Mouse (Mus musculus): Measurements from ENCODE around the gene Zfp985. TPM values are rescaled to one million over a fixed set of nuclear protein-coding genes. Genes with fewer than 3 reads are reported as not detected.
"Not testable (repeated sequence)": the region's sequence is repeated elsewhere in the genome, so short reads cannot be mapped to it uniquely, and the experiment has no call there.

The Zfp985 gene
- polyA plus RNA-seq, 1 experiment from 2014 or later: 0.18 TPM

DNA sequence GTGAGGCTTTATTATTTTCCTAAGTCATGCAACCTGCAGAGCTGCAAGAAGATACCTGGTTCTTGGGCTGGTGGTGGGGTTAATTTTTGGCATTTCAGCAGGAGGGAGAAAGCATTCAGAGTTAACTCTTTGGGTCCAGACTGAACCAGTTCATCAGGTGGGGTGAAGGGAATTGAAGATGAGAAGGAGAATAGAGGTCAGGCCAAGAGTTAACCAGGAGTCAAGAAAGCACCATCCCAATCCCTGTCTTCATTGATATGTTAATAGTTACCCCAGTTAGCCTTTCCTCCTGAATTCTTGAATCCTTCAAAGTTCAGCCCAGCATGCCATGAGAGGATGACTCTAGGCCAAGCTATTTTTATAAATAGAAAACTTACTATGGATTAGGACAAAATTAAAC is 4.9 kb downstream of the Zfp985 start:
- H3K36me3 ChIP-seq; H3K4me3 ChIP-seq (replicated peaks); H3K4me1 ChIP-seq (replicated peaks); H3K27me3 ChIP-seq; ATAC-seq (ENCODE audit: insufficient number of reproducible peaks, insufficient read depth, low FRiP score, low TSS enrichment, low read depth); H3K4me2 ChIP-seq; H3K9ac ChIP-seq (replicated peaks); H3K27ac ChIP-seq: not testable (repeated sequence)
- peaks cover 13% of the 10 kb centered on the region for H3K9me3 ChIP-seq

GRCm38 (mm10) chr4:147559096-147559495 is 6.0 kb downstream of the Zfp985 start:
- not testable (repeated sequence) for H3K9ac ChIP-seq (replicated peaks); H3K4me2 ChIP-seq; H3K27me3 ChIP-seq; H3K27ac ChIP-seq; H3K4me1 ChIP-seq (replicated peaks); H3K4me3 ChIP-seq (replicated peaks); ATAC-seq (ENCODE audit: insufficient number of reproducible peaks, insufficient read depth, low FRiP score, low TSS enrichment, low read depth); H3K9me3 ChIP-seq; H3K36me3 ChIP-seq
- 74% methylated on average over 1 of the region's 1 CpGs for WGBS

- no peak overlapping the region for H3K27ac ChIP-seq
- WGBS: 69% methylated on average over 6 of the region's 6 CpGs
- no peak; the same call in 1 of the 2 replicates for ATAC-seq (ENCODE audit: insufficient number of reproducible peaks, insufficient read depth, low FRiP score, low TSS enrichment, low read depth)
- no peak overlapping the region for H3K4me3 ChIP-seq (replicated peaks)
- H3K27me3 ChIP-seq: no peaks in the 10 kb centered on the region
- H3K4me2 ChIP-seq: no peak overlapping the region
- peaks cover under 1% of the 10 kb centered on the region; the same call in 1 of the 2 replicates for H3K9me3 ChIP-seq
- no peaks in the 10 kb centered on the region for H3K4me1 ChIP-seq (replicated peaks)
- H3K9ac ChIP-seq (replicated peaks): no peak overlapping the region
- H3K36me3 ChIP-seq: no peaks in the 10 kb centered on the region
Observed at GRCm38 (mm10) chr4:147565426-147566220, 12.5 kb downstream of the Zfp985 start.

DNA sequence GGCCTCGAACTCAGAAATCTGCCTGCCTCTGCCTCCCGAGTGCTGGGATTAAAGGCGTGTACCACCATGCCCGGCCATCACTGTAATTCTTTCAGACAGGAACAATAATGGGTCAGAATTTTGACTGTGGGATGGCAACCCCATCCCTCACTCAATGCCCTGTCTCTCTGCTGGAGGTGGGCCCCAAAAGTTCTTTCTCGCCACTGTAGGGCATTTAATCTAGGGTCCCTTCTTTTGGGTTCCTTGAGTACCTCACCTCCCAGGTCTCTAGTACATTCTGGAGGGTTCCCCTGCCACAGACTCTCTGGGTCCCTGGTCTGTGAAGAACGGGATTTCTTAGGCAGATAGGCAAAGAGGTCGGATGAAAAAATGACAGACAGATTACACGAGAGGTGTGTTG is 18.1 kb downstream of the Zfp985 start:
- H3K4me1 ChIP-seq (replicated peaks); H3K27me3 ChIP-seq; H3K36me3 ChIP-seq; H3K4me3 ChIP-seq (replicated peaks); H3K9ac ChIP-seq (replicated peaks); H3K4me2 ChIP-seq; ATAC-seq (ENCODE audit: insufficient number of reproducible peaks, insufficient read depth, low FRiP score, low TSS enrichment, low read depth); H3K27ac ChIP-seq; H3K9me3 ChIP-seq: not testable (repeated sequence)
- WGBS: 84% methylated on average over 8 of the region's 8 CpGs

GRCm38 (mm10) chr4:147579371-147579770 is 26.3 kb downstream of the Zfp985 start:
- ATAC-seq (ENCODE audit: insufficient number of reproducible peaks, insufficient read depth, low FRiP score, low TSS enrichment, low read depth); H3K4me3 ChIP-seq (replicated peaks); H3K27me3 ChIP-seq; H3K36me3 ChIP-seq; H3K4me2 ChIP-seq; H3K4me1 ChIP-seq (replicated peaks); H3K27ac ChIP-seq; H3K9ac ChIP-seq (replicated peaks): not testable (repeated sequence)
- WGBS: 90% methylated on average over 4 of the region's 4 CpGs
- peaks cover 22% of the 10 kb centered on the region for H3K9me3 ChIP-seq

DNA sequence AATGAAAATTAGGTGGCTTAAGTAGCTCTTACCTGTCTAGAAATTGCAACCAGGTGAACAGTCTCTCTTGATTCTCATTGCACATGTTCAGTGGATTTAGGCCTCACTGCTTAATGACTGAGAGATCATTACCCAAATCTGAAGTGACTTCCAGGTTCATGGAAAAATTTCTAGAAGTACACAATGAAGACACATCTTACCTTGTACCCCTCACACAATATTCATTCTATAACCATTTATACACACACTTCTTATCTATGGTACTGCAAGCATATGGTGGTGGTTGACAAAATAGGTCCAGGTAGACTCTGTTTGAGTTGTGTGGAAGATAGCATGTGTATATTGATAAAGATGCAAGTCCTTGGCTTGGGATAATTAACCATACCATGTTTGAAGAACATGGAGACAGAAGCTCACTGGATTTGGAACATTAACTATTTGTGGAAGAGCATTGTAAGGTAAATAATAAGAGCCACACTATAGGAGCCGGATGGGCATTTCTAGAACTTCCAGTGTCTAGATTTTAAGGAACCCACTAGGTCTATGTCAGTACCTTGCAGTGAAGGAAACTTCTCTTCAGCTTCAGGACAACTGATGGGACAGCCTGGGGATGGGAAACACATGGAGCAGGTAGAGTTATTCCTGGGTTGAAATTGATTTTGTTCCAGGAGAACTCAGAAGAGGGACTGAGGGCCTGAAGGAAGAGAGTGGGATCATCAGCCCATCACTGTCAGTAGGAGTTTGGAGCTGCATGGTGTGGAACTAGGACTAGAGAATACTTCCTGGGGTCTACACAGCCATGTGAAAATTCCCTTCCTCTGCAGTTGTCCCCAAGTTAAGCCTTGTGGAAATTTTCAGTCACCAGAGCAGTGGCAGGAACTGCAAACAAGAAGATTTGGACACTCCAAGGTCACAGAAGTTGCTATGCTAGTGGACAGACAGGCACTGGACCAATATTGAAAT is 33.7 kb downstream of the Zfp985 start:
- Histone ChIP-seq H3K4me3 (replicated peaks) (no peak overlapping the region), H3K27ac (no peak overlapping the region), H3K9me3 (peaks cover 23% of the 10 kb centered on the region), H3K36me3 (no peaks in the 10 kb centered on the region), H3K27me3 (no peaks in the 10 kb centered on the region), H3K9ac (replicated peaks) (no peak overlapping the region), H3K4me2 (no peak overlapping the region), H3K4me1 (replicated peaks) (no peaks in the 10 kb centered on the region)
- 51% methylated on average over 1 of the region's 1 CpGs for WGBS
- ATAC-seq (ENCODE audit: insufficient number of reproducible peaks, insufficient read depth, low FRiP score, low TSS enrichment, low read depth): no peak; the same call in 1 of the 2 replicates

- H3K9me3 ChIP-seq: peaks cover 30% of the 10 kb centered on the region
- 82% methylated on average over 3 of the region's 3 CpGs for WGBS
- H3K4me1 ChIP-seq (replicated peaks); H3K4me3 ChIP-seq (replicated peaks); ATAC-seq (ENCODE audit: insufficient number of reproducible peaks, insufficient read depth, low FRiP score, low TSS enrichment, low read depth); H3K9ac ChIP-seq (replicated peaks); H3K36me3 ChIP-seq; H3K27ac ChIP-seq; H3K27me3 ChIP-seq; H3K4me2 ChIP-seq: not testable (repeated sequence)
Observed at GRCm38 (mm10) chr4:147594630-147595029, 41.6 kb downstream of the Zfp985 start.

DNA sequence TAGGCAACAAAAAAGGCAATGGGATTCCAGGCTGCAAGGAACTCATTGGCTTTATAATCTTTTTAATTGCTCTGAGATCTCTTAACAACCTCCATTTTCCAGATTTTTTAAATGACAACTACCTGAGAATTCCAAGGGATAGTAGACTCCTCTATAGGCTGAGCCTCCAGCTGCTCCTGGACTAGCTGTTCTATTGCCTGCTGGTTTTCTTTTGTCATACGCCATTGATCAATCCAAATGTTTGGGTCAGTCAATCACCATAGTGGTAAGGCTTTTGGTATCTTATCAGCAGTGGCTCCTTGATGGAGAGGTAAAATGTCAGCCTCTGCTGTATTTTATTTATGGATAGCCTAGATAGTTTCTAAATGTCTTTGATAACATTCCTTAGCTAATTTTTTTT is 44.6 kb downstream of the Zfp985 start:
- Histone ChIP-seq H3K9ac (replicated peaks) (no peak overlapping the region), H3K4me2 (no peak overlapping the region), H3K36me3 (no peaks in the 10 kb centered on the region), H3K4me1 (replicated peaks) (no peaks in the 10 kb centered on the region), H3K27me3 (no peaks in the 10 kb centered on the region), H3K27ac (no peak overlapping the region), H3K4me3 (replicated peaks) (no peak overlapping the region), H3K9me3 (peaks cover 37% of the 10 kb centered on the region)
- ATAC-seq (ENCODE audit: insufficient number of reproducible peaks, insufficient read depth, low FRiP score, low TSS enrichment, low read depth): no peak
- 64% methylated on average over 1 of the region's 1 CpGs for WGBS

- no peaks in the 10 kb centered on the region for H3K4me1 ChIP-seq (replicated peaks)
- no peaks in the 10 kb centered on the region for H3K36me3 ChIP-seq
- ATAC-seq (ENCODE audit: insufficient number of reproducible peaks, insufficient read depth, low FRiP score, low TSS enrichment, low read depth): peak; percentile 39; the same call in 1 of the 2 replicates
- H3K4me2 ChIP-seq: no peak overlapping the region
- H3K9ac ChIP-seq (replicated peaks): no peak overlapping the region
- no peak overlapping the region for H3K27ac ChIP-seq
- no peaks in the 10 kb centered on the region for H3K27me3 ChIP-seq
- H3K4me3 ChIP-seq (replicated peaks): no peak overlapping the region
- WGBS: 57% methylated on average over 2 of the region's 2 CpGs
- peaks cover 46% of the 10 kb centered on the region for H3K9me3 ChIP-seq
Observed at GRCm38 (mm10) chr4:147598831-147599230, 45.8 kb downstream of the Zfp985 start.

DNA sequence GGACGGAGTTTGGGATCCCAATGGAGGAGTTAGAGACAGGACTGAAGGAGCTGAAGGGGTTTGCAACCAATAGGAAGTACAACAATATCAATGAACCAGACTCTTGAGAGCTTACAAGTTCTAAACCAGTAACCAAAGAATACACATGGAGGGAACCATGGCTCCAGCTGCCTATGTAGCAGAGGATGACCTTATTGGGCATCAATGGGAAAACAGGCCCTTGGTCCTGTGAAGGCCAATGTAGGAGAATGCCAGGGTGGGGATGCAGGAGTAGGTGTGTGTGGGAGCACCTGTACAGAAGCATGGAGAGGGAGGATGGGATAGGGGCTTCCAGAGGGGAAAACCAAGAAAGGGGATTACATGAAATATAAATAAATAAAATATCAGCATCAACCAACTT is 48.8 kb downstream of the Zfp985 start:
- Histone ChIP-seq H3K36me3 (no peaks in the 10 kb centered on the region), H3K9me3 (peaks cover 50% of the 10 kb centered on the region), H3K27me3 (no peaks in the 10 kb centered on the region), H3K9ac (replicated peaks) (no peak overlapping the region), H3K27ac (no peak overlapping the region), H3K4me3 (replicated peaks) (no peak overlapping the region), H3K4me1 (replicated peaks) (no peaks in the 10 kb centered on the region), H3K4me2 (no peak overlapping the region)
- ATAC-seq (ENCODE audit: insufficient number of reproducible peaks, insufficient read depth, low FRiP score, low TSS enrichment, low read depth): no peak
- WGBS: 42% methylated on average over 1 of the region's 1 CpGs

- no peak for ATAC-seq (ENCODE audit: insufficient number of reproducible peaks, insufficient read depth, low FRiP score, low TSS enrichment, low read depth)
- Histone ChIP-seq H3K4me2 (no peak overlapping the region), H3K9ac (replicated peaks) (no peak overlapping the region), H3K9me3 (peaks cover 45% of the 10 kb centered on the region), H3K4me1 (replicated peaks) (no peaks in the 10 kb centered on the region), H3K36me3 (no peaks in the 10 kb centered on the region), H3K27me3 (no peaks in the 10 kb centered on the region), H3K4me3 (replicated peaks) (no peak overlapping the region), H3K27ac (no peak overlapping the region)
- WGBS: 82% methylated on average over 4 of the region's 4 CpGs
Observed at GRCm38 (mm10) chr4:147603806-147604205, 50.7 kb downstream of the Zfp985 start.
